Mouse (Mus musculus): ENCODE measurements at regions not wholly inside any gene's neighbourhood (a gene's known extent, or its start where the extent isn't known, plus 50 kb on each side); places are given as distances from the start of the nearest gene placed in this dataset.

DNA sequence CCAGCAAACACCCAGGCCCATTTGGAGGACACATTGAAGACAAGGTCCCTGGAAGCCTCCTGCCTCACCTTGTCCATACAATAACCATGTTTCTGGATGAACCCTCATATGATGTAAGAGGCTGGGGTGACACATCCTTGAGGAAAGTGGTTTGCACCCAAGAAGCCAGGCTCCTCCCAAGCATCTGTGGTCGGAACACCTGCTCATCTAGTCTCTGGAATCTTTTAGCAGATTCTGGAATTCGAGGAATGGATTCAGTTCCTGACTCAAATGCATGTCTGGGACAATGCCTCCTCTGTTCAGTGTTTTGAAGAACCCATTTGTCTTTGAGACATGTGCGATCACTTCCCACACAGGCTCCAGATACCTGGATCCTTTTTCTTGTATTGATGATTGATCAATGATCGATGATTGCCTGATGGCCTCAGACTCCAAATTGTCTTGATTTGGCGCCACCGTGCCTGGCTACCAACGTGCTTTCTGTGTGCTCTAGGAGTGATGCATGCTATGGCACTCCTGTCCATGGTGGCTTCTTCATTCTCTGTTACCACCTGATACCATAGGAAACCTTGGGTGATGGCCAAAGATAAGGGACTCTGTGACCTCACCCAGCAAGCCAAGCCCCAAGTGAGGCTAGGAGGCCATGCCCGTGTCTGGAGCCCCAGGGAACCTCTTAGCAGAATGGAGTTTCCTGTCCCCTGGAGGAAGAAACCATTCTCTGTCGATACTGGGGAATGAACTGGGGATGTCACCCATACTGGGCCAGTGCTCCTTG lies 126.7 kb downstream of the Mn1 start:
- DNase-seq (ENCODE audit: low spot score in 2 of 2), result no peak

DNA sequence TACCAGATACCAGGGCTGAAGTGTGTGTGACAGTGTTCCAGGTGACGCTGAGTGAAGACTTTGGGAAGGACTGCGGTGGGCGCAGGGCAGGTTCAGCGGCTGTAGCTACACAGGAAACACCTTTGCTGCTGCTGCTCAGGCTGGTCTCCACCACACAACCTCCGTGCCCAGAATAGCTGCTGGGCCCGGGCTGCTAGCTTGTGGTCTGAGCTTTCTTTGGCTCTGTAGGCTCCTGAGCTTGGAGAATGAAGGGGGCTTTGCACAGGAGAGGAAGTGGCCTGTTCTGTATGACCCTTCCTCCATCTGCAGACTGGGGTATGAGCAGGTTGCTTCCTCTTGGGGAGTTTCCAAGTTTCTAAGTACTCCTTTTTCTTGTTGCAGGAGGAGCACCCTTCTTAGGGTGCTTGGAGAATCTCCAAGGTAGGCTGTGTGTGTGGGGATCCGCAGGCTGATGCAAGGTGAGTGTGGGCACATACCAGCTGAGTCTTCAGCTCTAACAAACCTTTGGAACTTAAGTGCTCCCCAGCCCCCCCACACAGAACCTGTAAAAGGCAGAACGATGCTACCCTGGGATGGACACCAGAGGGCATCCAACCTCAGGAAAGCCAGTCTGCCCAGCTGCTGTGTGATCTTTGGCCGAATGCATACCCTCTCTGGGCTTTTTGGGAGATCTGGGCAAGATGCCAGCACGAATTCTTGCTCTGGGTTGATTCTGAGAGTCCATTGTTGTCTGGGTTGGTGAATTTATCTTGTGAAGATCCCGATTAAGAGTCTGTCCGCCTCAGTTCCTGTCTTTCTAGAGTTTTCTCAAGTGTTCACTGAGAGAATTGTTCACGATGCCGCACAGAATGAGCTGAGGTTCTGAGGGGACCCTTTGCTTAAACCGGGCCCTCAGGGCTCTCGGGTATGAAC lies 136.6 kb downstream of the Mn1 start:
- no peak for DNase-seq (ENCODE audit: low spot score in 2 of 2)

DNA sequence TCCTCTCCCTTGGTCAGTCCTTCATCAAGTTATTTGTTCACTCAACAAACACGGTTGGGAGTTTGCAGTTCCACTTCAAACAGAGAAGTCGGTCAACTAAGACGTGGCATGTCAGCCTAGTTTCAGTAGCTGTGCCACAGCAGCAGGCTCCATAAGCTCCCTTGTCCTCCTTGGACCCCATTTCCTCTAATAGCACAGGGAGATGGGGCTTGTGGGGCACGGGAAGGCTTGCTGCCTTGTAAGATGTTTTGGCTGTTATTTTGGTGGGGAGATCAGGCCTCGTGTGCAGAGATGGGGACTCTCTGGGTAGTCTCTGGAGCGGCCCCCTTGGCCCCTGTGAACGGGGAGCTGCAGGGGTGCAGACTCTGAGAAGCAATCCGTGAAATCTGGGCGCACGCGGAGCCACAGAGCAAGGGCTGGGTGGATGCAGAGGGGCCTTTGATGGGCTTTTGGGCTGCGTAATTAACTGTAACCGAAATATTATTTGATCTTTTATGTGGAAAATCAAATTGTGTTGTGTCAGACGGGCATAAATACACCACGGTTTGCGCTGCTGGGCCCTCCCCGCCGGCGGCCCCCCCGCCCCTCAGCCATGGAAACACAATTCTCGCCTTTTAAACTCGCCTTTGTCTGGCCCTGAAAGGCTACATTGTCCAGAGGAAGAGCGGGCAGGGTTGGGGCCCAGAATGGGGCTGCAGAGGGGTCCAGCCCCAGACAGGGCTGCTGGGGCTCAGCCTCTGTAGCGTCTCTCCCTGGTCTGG lies 137.6 kb downstream of the Mn1 start:
- DNase-seq (ENCODE audit: low spot score in 2 of 2), result no peak

DNA sequence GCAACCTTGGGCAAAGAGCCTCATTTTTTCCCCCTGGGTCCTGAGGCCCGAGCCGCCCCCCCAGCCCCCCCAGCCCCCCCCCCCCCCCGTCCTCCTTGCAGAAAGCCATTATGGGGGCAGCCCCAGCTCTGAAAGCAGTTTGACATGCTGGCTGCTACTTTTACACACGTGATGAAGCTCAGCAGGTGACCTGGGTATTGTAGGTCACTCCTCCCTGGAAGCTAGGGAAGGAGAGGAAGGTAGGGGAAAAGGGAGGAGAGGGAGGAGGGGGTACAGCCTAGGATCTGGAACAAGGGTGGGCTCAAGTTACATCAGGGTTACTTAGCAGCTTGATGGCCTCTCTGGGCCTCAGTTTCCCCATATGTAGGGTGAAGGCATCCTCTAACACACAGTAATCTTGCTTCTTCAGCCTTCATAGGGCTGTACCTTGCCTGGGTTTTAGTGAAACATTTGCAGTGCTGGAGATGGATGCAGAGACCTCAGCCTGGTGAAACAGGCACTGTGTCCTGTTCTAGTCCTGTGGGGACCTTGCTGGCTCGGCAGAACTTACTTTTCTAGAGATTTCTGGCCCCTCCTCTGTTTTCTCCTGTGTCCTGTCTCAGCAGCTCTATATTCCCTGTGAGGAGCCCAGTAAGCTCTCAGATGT lies 138.3 kb downstream of the Mn1 start:
- no peak for DNase-seq (ENCODE audit: low spot score in 2 of 2)

DNA sequence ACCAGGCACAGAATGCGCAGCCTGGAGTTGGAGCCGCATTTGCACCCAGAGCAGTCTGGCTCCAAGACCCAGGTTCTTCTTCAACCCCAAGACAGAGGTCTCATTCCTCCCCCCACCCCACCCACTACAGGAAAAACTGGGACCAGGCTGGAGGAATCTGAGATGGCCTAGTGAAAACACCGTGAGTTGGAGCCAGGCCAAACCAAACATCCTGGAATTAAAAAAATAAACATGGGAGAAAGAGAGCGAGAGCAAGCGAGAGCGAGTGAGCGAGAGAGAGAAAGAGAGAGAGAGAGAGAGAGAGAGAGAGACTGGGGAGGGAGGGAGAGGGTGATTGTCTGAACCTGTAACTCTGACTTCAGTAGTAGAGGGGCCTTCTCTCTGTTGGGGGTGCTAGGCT lies 138.8 kb downstream of the Mn1 start:
- no peak for DNase-seq (ENCODE audit: low spot score in 2 of 2)

DNA sequence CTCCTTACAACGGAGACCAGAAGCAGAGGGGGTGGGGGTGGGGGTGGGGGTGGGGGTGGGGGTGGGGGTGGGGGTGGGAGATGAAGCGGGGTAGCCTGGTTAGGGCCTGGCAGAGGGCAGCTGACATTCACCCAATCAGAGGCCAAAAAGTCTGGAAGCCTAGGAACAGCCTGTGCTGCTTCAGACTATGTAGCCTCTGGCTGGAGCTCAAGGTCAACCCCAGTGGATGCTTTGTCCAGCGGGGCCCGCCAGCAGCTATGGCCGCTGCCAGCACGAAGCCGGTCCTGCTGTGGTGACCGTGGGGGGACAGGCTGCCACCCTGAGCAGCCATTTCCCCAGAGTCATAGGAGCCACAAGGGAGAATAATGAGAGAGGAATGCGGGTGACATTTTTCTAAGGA lies 143.3 kb downstream of the Mn1 start:
- DNase-seq (ENCODE audit: low spot score in 2 of 2), result no peak

DNA sequence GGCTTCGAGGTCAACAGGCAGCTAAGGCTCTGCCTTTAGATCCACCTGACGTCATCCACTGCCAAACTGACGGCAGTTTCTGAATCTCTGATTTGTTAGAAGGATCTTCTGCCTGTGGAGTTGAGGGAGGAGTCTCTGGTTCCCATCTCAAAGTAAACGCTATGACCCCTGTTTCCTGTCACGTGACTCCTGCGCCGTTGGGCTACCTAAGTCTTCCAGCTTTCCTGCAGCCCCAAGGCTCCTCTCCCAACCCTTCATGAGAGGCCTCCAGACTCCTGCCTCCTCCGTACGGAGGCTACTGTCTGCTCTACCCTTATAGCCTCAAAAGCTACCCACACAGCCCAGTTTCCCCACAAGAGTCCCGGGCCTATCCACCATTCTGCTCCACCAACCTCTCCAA lies 144.1 kb downstream of the Mn1 start:
- DNase-seq (ENCODE audit: low spot score in 2 of 2), result no peak

DNA sequence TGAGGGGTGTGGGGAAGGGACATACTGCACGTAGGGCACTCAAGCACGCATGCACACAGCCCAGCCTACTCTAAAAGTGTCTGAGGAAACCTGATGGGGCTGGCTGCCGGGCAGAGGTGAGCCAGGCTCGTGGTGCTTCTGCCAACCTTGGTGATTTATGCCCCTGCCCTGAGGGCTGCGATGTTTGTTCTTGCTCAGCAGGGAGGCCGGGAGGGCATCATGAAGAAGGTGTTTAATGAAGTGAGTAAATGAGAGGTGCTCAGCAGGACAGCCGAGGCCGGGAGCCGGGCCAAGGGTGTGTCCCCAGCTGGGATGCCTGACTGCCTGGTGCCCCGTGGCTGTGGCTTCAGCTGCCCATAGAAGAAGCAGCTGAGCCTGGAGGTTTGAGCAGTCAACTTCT lies 153.7 kb downstream of the Mn1 start:
- DNase-seq (ENCODE audit: low spot score in 2 of 2), result no peak

DNA sequence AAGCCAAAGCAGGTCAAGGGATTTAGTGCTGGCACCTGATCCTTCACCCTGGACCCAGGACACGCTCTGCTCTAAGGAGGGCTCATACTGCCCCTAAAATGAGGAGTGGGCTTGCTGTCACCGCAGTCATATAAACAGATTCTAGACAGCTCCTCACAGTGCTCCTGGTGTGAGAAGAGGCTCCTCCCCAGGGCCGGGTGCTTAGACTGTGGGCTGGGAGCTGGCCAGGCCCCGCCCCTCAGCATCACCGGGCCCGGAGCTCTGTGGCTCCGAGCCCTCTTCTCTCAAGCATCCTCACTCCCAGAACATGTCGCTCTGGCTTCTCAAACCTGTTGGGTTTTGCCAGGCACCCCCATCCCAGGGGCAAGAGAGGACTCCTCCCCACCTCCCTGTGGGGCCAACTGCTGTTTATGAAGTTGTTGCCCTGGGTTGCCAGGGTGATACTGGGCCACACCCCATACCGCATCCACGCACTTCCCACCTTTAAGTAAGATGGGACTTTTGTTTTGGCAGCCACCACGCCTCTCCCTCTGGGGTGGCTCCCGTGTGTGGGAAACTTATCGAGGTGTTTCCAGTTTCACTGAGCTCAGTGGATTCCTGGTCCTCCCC lies 156.2 kb downstream of the Mn1 start:
- no peak for DNase-seq (ENCODE audit: low spot score in 2 of 2)

DNA sequence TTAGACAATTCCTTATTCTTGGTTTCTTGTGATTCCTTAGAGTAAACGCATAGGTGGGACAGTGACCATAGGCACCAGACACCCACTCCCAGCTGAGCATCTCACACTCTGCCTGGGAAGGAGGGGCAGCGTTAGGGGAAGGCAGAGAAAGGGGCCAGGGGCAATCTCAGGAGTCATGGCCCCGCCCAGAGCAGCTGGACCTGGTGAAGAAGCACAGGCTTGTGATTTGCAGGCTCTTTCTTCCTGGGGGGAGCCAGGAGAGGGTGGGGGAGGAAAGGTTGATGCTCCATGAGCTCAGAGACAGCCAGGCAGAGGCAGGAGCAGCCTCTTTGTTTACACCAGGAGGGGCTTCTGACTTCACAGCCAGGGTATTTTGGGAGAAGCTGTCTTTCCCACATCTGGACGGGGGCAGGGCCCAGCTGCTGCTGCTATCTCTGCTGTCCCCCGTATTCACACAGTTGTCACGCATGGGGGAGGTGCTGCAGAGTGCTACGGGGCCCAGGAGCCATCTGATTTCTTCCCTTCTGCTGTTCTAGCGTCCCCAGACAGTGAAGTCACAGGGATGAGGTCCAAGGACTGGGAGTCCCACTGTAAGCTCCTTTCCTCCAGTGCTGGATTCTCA lies 157.2 kb downstream of the Mn1 start:
- no peak for DNase-seq (ENCODE audit: low spot score in 2 of 2)

DNA sequence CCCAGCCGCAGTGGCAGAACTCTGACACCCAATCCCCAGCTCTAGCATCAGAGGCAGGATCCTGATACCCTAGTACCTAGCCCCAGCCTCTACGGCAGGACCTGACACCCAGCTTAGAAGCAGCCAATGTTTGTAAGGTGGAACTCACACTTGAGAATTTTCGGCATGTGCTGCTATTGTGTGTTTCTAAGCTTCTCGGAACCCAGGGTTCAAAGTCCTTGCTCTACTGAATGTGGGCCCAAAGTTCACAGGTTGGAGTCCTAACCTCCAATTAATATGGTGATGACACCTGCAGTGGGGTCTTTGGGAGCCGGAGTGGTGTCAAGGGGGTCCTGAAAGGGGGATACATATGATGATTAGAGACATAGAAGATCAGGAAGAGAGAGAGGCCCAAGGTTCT lies 158.2 kb downstream of the Mn1 start:
- no peak for DNase-seq (ENCODE audit: low spot score in 2 of 2)

DNA sequence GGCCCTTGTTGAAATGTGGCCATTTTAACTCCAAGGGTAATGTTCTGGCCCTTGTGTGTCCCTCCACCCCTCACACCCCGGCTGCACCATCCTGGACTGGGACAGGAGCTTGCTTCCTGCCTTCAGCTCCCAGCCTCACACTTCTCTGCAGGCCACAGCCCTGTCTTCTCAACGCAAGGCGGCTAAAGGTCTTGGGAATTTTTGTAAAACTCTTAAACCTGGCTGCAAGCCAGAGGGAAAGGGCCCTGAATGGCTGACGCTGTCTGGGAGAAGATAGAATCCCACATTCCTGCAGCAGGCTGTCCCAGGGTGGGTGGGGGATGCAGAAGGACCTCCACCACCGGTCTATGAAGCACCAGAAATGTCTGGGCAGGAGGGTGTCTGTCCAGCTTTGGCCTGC lies 156.3 kb upstream of the Gm26897 start:
- DNase-seq (ENCODE audit: low spot score in 2 of 2), result peak in 1 of 2 experiments; percentile 50

DNA sequence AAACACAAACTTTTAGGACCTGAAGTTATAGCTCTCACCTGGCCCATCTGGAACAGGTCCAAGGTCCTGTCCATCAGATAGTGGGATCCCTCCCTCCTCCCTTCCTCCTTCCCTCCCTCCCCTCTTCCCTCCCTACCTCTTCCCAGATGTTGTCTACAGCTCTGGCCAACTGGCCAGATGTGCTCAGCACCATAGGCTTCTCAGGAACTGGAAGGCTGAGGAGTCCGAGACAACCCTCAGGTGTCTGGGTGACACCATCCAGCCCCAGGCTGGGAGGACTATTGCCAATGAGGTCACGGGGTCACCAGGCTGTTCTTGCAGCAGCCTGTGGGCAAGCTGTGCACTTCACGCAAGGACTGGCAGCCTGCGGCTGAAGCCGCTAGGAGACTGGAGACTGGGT lies 155.6 kb upstream of the Gm26897 start:
- no peak for DNase-seq (ENCODE audit: low spot score in 2 of 2)

DNA sequence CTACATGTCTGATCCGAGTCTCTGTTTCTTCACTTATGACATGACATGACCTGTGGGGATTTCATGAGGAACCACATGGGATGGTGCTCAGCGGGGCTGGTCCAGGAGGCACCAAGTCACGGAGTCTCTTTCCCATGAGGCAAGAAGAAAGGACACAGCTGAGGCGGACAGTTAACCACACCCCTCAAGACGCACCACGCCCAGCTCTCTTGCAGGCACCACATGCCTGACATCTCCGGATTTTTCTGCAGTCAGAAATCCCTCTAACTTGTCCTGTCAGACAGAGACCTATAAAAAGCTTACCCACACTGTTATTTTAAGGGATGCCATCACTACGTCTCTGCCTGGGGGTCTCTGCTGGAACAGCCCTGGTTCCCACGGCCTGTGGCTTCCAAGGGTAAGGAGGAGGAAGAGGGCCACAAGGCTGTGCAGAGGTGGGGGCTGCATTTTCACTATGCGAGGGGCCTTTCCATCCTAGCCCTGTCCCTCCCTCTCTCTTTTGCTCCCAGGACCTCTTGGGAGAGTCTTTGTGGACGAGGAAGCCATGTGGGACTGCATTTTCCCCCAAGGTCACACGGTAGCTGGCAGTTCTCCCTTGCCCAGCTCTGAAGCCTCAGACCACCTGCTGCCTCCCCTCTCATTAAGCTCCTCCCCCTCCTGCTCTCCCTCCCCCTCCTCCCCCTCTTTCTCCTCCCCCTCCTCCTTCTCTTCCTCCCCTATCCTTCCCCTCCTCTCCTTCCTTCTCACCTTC lies 154.6 kb upstream of the Gm26897 start:
- no peak for DNase-seq (ENCODE audit: low spot score in 2 of 2)

DNA sequence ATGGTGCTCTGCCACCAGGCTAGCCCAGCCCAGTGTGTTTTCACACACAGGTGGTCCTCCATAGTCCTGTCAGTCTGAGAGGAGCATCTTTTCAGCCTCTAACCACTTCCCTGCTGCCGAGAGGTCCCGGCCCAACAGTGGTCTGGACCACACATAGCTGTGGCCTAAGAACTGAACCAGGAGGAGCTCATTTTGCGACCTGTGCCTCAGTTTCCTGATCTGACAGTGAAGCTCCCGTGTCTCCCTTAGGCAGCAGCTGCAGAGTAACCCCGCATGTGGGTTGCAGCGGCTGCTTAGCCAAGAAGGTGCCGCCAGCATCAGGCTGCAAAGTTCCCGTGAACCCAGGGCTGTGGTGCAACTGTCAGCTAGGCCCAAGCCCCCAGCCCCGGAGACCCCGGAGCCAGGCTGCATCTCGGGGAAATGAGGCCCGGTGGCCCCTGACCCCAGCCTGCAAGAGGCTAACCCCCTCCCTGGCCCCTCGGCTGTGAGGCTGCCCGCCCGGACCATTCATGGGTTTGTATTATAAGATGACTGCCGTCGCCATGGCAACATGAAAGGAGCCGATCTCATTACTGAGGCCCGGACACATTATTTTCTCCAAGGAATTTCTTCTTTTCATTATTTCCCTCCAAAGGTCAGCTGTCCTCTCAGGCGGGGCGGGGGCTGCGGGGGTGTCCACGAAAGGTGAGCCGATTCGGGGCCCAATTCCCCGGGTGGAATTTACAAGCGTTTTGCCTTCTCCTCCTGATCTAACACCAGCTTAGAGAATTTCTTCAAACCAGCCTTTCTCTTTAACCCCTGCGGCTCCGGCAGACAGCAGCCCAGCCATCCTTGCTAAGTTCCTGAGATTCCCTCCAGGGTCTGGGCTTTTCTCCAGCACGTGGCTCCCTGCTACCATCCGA lies 152.6 kb upstream of the Gm26897 start:
- peak in 1 of 2 experiments; percentile 44 for DNase-seq (ENCODE audit: low spot score in 2 of 2)

DNA sequence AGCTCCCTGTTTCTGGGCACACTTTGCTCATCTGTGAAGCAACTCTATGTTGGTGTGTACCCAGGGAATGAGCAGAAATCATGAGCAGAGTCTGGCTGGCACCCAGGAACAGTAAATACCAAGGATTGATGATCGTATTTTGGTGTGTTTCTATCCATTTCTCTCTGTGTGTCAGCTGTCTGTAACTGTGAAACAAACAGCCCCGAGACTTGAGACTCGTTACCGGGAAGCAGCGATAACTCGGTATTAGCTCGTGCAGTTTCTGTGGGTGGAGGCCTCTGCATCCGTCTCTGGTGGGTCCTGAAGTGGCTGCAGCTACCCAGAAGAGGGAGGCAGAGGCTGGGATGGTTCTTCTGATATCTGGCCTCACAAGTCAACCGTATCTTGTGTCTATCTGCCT lies 151.7 kb upstream of the Gm26897 start:
- DNase-seq (ENCODE audit: low spot score in 2 of 2), result no peak

DNA sequence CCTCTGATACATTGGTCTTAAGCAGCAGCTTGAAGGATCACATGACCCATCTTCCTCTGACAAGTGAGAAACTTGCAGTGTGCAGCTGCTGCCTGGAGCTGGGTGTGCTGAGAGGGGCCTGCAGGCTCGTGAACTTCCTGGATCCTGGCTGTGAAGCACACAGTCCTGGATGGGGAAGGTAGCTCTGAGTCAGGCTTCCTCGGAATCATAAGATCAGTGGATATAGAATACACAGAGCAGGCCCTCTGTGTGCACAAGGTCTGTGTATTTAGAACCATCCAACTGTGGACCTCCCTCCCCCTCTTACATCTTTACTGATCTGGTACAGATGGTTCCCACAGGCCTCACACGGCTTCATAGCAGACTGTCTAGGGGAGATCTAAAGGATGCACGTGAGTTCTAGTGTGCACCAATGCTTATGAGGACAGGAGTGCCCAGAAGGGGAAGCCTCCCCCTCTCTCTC lies 143.1 kb upstream of the Gm26897 start:
- no peak for DNase-seq (ENCODE audit: low spot score in 2 of 2)

DNA sequence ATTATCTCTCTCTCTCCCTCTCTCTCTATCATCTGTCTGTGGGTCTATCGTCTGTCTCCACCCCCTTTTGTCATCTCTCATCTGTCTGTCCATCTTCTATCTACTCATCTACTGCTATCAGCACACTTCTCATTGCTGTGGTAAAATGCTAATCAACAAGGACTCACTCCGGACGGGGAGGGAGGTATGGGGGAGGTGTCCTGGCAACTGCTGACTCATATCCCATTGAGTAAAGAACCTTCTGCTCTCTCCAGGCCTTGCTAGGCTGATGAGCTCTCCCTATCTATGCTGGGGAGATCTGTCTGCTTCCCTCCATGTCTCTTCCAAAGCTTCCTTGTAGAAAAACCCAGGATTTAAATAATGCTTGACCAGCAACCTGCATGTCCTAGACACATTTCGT lies 140.9 kb upstream of the Gm26897 start:
- DNase-seq (ENCODE audit: low spot score in 2 of 2), result no peak

DNA sequence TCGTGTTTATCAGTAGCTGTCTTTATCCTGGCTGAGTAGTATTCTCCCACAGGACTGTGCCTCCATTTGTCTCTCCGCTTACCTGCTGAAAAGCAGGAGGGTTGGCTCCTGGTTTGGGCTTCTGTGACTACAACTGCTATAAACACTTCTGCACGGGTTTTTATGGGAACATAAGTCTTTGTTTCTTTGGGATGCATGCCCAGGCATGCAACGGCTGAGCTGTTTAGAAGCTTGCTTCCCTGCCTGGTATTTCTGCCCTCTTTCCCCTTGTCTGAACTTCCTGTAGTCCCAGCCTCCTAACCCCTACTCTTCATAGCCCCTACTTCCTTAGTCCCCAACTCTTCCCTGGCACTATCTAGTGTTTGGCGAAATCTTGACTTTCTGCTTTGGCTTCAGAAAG lies 139.6 kb upstream of the Gm26897 start:
- DNase-seq (ENCODE audit: low spot score in 2 of 2), result no peak

Measured in gastrocnemius, postnatal 4 days (tissue).